Mouse (Mus musculus): ENCODE measurements around the gene Malsu1. TPM values are rescaled to one million over a fixed set of nuclear protein-coding genes. Genes with fewer than 3 reads are reported as not detected.
A peak's percentile ranks its signal among the peaks of the same experiment; 100 is the strongest.

Gene Malsu1
- 67.6 and 68.6 TPM in 2 replicates for polyA plus RNA-seq (2014; fragmentation: Nextera tagmentation; extraction: Ambion mirVana)

- whole genome bisulfite sequencing, result under 1% methylated on average over 49 of the region's 49 CpGs
- H3K4me2 ChIP-seq, result peak within 1 kb of the TSS; percentile 77
- peak within 1 kb of the TSS; percentile 77 for H3K27ac ChIP-seq (ENCODE audit: low read depth, low read length)
- H3K9me3 ChIP-seq (ENCODE audit: control insufficient read depth, low read length), result no peaks in the 10 kb centered on the region
- H3K4me3 ChIP-seq (ENCODE audit: low read depth, low read length), result peak within 1 kb of the TSS; percentile 99
- no peaks in the 10 kb centered on the region; the same call in 1 of the 2 replicates for H3K36me3 ChIP-seq (ENCODE audit: control insufficient read depth, insufficient read depth, low read length)
- DNase-seq (ENCODE audit: low spot score) (peak; percentile 90), ATAC-seq (replicated peaks; ENCODE audit: low FRiP score) (peak; percentile 92)
- H3K9ac ChIP-seq (ENCODE audit: low read depth, low read length), result peak within 1 kb of the TSS; percentile 97
- H3K4me1 ChIP-seq (replicated peaks; ENCODE audit: control insufficient read depth, insufficient read depth, low read length), result peaks cover 10% of the 10 kb centered on the region; the same call in 1 of the 2 replicates
- no peaks in the 10 kb centered on the region for H3K27me3 ChIP-seq (replicated peaks; ENCODE audit: control insufficient read depth, insufficient read depth, low read length)
Measured at GRCm38 (mm10) chr6:49073304-49074116, at the start of gene Malsu1. Gene Malsu1 (plus strand): TSS chr6:49073795.

- 86% methylated on average over 7 of the region's 7 CpGs for WGBS
- ATAC-seq (replicated peaks; ENCODE audit: low FRiP score), result no peak
- H3K36me3 ChIP-seq (ENCODE audit: control insufficient read depth, insufficient read depth, low read length), result no peaks in the 10 kb centered on the region
Measured at GRCm38 (mm10) chr6:49025290-49025689, 48.3 kb upstream of the Malsu1 start.

GRCm38 (mm10) chr6:49026496-49026895 is 47.1 kb upstream of the Malsu1 start:
- Histone ChIP-seq H3K36me3 (ENCODE audit: control insufficient read depth, insufficient read depth, low read length) (no peaks in the 10 kb centered on the region), H3K27ac (ENCODE audit: low read depth, low read length) (no peak overlapping the region), H3K9me3 (ENCODE audit: control insufficient read depth, low read length) (no peaks in the 10 kb centered on the region), H3K27me3 (replicated peaks; ENCODE audit: control insufficient read depth, insufficient read depth, low read length) (no peaks in the 10 kb centered on the region), H3K4me3 (ENCODE audit: low read depth, low read length) (no peak overlapping the region), H3K9ac (ENCODE audit: low read depth, low read length) (no peak overlapping the region), H3K4me2 (no peak overlapping the region), H3K4me1 (replicated peaks; ENCODE audit: control insufficient read depth, insufficient read depth, low read length) (no peaks in the 10 kb centered on the region)
- ATAC-seq (replicated peaks; ENCODE audit: low FRiP score) (no peak), DNase-seq (ENCODE audit: low spot score) (no peak)
- 59% methylated on average over 5 of the region's 5 CpGs for WGBS

More at GRCm38 (mm10) chr6:49025290-49025689, 48.3 kb upstream of the Malsu1 start:
- DNase-seq (ENCODE audit: low spot score), result no peak
- no peaks in the 10 kb centered on the region for H3K4me1 ChIP-seq (replicated peaks; ENCODE audit: control insufficient read depth, insufficient read depth, low read length)
- H3K27ac ChIP-seq (ENCODE audit: low read depth, low read length), result no peak overlapping the region
- no peaks in the 10 kb centered on the region for H3K9me3 ChIP-seq (ENCODE audit: control insufficient read depth, low read length)
- H3K9ac ChIP-seq (ENCODE audit: low read depth, low read length), result no peak overlapping the region
- H3K4me3 ChIP-seq (ENCODE audit: low read depth, low read length), result no peak overlapping the region
- H3K4me2 ChIP-seq, result no peak overlapping the region
- H3K27me3 ChIP-seq (replicated peaks; ENCODE audit: control insufficient read depth, insufficient read depth, low read length), result no peaks in the 10 kb centered on the region

GRCm38 (mm10) chr6:49028019-49028418 is 45.6 kb upstream of the Malsu1 start:
- no peaks in the 10 kb centered on the region for H3K27me3 ChIP-seq (replicated peaks; ENCODE audit: control insufficient read depth, insufficient read depth, low read length)
- no peaks in the 10 kb centered on the region for H3K4me1 ChIP-seq (replicated peaks; ENCODE audit: control insufficient read depth, insufficient read depth, low read length)
- DNase-seq (ENCODE audit: low spot score), result no peak
- no peak overlapping the region for H3K9ac ChIP-seq (ENCODE audit: low read depth, low read length)
- H3K36me3 ChIP-seq (ENCODE audit: control insufficient read depth, insufficient read depth, low read length), result no peaks in the 10 kb centered on the region
- H3K27ac ChIP-seq (ENCODE audit: low read depth, low read length), result no peak overlapping the region
- no peak for ATAC-seq (replicated peaks; ENCODE audit: low FRiP score)
- H3K9me3 ChIP-seq (ENCODE audit: control insufficient read depth, low read length), result no peaks in the 10 kb centered on the region
- 82% methylated on average over 6 of the region's 6 CpGs for WGBS
- H3K4me3 ChIP-seq (ENCODE audit: low read depth, low read length), result no peak overlapping the region
- no peak overlapping the region for H3K4me2 ChIP-seq

- ATAC-seq (replicated peaks; ENCODE audit: low FRiP score) (no peak), DNase-seq (ENCODE audit: low spot score) (no peak)
- WGBS, result 80% methylated on average over 3 of the region's 3 CpGs
- Histone ChIP-seq H3K9ac (ENCODE audit: low read depth, low read length) (no peak overlapping the region), H3K4me1 (replicated peaks; ENCODE audit: control insufficient read depth, insufficient read depth, low read length) (no peaks in the 10 kb centered on the region), H3K36me3 (ENCODE audit: control insufficient read depth, insufficient read depth, low read length) (no peaks in the 10 kb centered on the region), H3K27ac (ENCODE audit: low read depth, low read length) (no peak overlapping the region), H3K4me2 (no peak overlapping the region), H3K27me3 (replicated peaks; ENCODE audit: control insufficient read depth, insufficient read depth, low read length) (no peaks in the 10 kb centered on the region), H3K9me3 (ENCODE audit: control insufficient read depth, low read length) (no peaks in the 10 kb centered on the region), H3K4me3 (ENCODE audit: low read depth, low read length) (no peak overlapping the region)
Measured at GRCm38 (mm10) chr6:49028708-49029107, 44.9 kb upstream of the Malsu1 start.

GRCm38 (mm10) chr6:49031230-49031629 is 42.4 kb upstream of the Malsu1 start:
- DNase-seq (ENCODE audit: low spot score) (no peak), ATAC-seq (replicated peaks; ENCODE audit: low FRiP score) (no peak)
- no peaks in the 10 kb centered on the region; the same call in 1 of the 2 replicates for H3K4me1 ChIP-seq (replicated peaks; ENCODE audit: control insufficient read depth, insufficient read depth, low read length)
- no peak overlapping the region for H3K4me2 ChIP-seq
- peaks cover 9% of the 10 kb centered on the region for H3K27me3 ChIP-seq (replicated peaks; ENCODE audit: control insufficient read depth, insufficient read depth, low read length)
- no peaks in the 10 kb centered on the region for H3K36me3 ChIP-seq (ENCODE audit: control insufficient read depth, insufficient read depth, low read length)
- WGBS, result 85% methylated on average over 4 of the region's 4 CpGs
- no peak overlapping the region for H3K4me3 ChIP-seq (ENCODE audit: low read depth, low read length)
- no peak overlapping the region for H3K9ac ChIP-seq (ENCODE audit: low read depth, low read length)
- H3K9me3 ChIP-seq (ENCODE audit: control insufficient read depth, low read length), result no peaks in the 10 kb centered on the region
- H3K27ac ChIP-seq (ENCODE audit: low read depth, low read length), result no peak overlapping the region

- no peak overlapping the region for H3K27ac ChIP-seq (ENCODE audit: low read depth, low read length)
- H3K9ac ChIP-seq (ENCODE audit: low read depth, low read length), result no peak overlapping the region
- H3K9me3 ChIP-seq (ENCODE audit: control insufficient read depth, low read length), result no peaks in the 10 kb centered on the region
- ATAC-seq (replicated peaks; ENCODE audit: low FRiP score), result no peak
- 78% methylated on average over 4 of the region's 4 CpGs for WGBS
- H3K4me1 ChIP-seq (replicated peaks; ENCODE audit: control insufficient read depth, insufficient read depth, low read length), result peaks cover 6% of the 10 kb centered on the region
- H3K27me3 ChIP-seq (replicated peaks; ENCODE audit: control insufficient read depth, insufficient read depth, low read length), result peaks cover 22% of the 10 kb centered on the region
- DNase-seq (ENCODE audit: low spot score), result no peak
- no peaks in the 10 kb centered on the region for H3K36me3 ChIP-seq (ENCODE audit: control insufficient read depth, insufficient read depth, low read length)
- H3K4me2 ChIP-seq, result no peak overlapping the region
- no peak overlapping the region for H3K4me3 ChIP-seq (ENCODE audit: low read depth, low read length)
Measured at GRCm38 (mm10) chr6:49032783-49033182, 40.8 kb upstream of the Malsu1 start.

- Histone ChIP-seq H3K36me3 (ENCODE audit: control insufficient read depth, insufficient read depth, low read length) (no peaks in the 10 kb centered on the region), H3K4me1 (replicated peaks; ENCODE audit: control insufficient read depth, insufficient read depth, low read length) (peaks cover 6% of the 10 kb centered on the region), H3K4me2 (peak within 1 kb of the TSS; percentile 34; the same call in 1 of the 2 replicates), H3K4me3 (ENCODE audit: low read depth, low read length) (no peak within 1 kb of the TSS), H3K27ac (ENCODE audit: low read depth, low read length) (no peak within 1 kb of the TSS), H3K9ac (ENCODE audit: low read depth, low read length) (no peak within 1 kb of the TSS), H3K27me3 (replicated peaks; ENCODE audit: control insufficient read depth, insufficient read depth, low read length) (peaks cover 22% of the 10 kb centered on the region), H3K9me3 (ENCODE audit: control insufficient read depth, low read length) (no peaks in the 10 kb centered on the region)
- WGBS, result 28% methylated on average over 28 of the region's 28 CpGs
- DNase-seq (ENCODE audit: low spot score) (no peak), ATAC-seq (replicated peaks; ENCODE audit: low FRiP score) (no peak)
Measured at GRCm38 (mm10) chr6:49036275-49037267, 37.0 kb upstream of the Malsu1 start, which contains the start of gene Gpnmb. Gene Gpnmb (plus strand): TSS chr6:49036546.

Measured in liver, embryonic 11.5 days (tissue).